Mouse (Mus musculus): ENCODE data around the gene Tmem63c. TPM values are rescaled to one million over a fixed set of nuclear protein-coding genes. Genes with fewer than 3 reads are reported as not detected.

The Tmem63c gene
- polyA plus RNA-seq (2014; fragmentation: Illumina TruSeq; extraction: RNeasy Lipid Tissue Mini Kit (QIAGEN cat#74804); ENCODE audit: low read depth, low replicate concordance), result 0.17 TPM

DNA sequence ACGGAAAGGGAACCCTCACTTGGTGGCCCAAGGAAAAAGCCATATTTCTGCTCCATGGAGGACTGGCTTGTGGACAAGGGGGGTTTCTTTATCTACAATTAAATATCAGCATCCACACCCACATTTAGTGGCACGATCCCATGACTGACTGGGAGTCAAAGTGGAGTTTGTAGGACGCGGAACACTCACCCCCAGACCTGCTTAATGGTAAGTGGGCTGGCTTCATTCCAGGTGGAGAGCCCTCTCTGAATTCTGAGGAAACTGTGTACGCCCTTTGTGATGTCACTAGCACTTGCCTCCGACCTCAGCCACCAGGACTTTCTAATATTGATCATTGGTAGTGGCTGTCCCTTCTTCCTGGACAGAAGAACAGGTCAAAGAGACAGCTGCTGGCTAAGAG, at the start of gene Tmem63c:
Tmem63c (plus strand) TSS at position 301 of the 400 bp plus-strand sequence.

DNA sequence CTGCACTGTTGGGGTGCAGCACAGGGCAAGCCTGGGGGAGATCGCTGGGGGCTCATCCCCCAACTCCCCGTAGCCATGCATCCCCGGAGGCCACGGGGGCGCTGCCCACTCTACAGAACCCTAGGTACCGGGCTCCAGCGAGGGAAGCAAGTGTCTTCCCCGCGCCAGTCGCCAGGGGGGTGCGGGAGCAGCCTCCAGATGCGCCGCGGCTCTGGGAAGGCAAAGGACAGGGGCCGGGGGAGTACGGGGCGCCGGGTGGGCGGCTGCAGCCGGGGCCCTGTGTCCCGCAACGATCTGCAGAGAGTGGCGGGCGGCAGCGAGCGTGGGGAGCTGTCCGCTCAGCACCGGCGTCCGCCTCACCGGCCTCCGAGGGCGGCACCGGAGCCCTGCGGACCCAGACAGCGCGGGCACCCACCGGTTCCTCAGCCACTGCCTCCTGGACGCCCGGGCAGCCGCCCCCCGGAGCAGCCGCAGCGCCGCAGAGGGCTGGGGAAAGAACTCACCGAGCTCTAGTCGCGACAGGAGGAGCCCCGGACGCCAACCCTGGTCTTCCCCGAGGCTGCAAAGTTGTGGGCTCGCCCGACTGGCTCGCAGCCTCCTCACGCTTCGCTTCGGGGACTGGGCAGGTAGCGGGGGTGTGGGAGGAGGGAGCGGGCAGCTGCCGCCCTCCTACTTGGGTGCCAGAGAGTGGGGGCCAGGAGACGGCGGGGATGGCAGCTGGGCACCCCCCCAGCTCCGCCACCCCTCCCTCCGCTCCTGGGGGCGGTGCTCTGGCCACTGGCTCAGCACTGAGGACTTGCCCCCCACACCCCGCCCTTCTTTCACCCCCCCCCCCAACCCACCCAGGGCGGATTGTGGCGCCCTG, 31.0 kb upstream of the Tmem63c start, which contains the start of gene Zdhhc22:
Zdhhc22 (minus strand) TSS at position 541 of the 865 bp plus-strand sequence.

DNA sequence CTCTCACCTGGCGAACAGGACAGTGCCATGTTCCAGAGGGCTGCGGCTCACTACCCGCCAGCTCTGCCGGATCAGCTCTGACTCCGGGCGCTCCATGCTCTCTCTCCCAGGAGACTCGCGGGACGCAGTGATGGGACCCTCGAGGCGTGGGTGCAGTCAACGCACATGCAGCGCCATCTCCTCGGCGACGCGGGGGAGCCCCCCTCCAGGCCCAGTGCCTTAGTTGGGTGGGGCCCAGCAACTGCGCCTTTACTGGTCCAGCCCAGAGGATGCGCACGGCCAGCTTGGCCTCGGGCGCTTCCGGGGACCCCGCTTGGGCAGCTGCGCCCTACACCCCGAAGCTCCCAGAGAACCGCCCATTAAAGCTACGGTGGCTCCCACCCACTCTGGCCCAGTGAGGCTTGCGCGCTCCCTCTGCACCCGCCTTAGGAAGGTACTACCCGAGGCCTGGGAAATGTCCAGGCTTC, 81.1 kb downstream of the Tmem63c start, which contains the start of gene Ngb:
Ngb (minus strand) TSS at position 375 of the 467 bp plus-strand sequence.

Other genes with a start within 250 kb of the Tmem63c start
- gene Irf2bpl, start 136.5 kb upstream of the Tmem63c start, polyA plus RNA-seq (2014; fragmentation: Illumina TruSeq; extraction: RNeasy Lipid Tissue Mini Kit (QIAGEN cat#74804); ENCODE audit: low read depth, low replicate concordance), result 35.5 TPM
- 17.6 TPM for gene Cipc, start 74.3 kb upstream of the Tmem63c start, polyA plus RNA-seq (2014; fragmentation: Illumina TruSeq; extraction: RNeasy Lipid Tissue Mini Kit (QIAGEN cat#74804); ENCODE audit: low read depth, low replicate concordance)
- gene Zdhhc22, start 30.9 kb upstream of the Tmem63c start, polyA plus RNA-seq (2014; fragmentation: Illumina TruSeq; extraction: RNeasy Lipid Tissue Mini Kit (QIAGEN cat#74804); ENCODE audit: low read depth, low replicate concordance), result 1.0 TPM
- gene Ngb, start 81.2 kb downstream of the Tmem63c start, polyA plus RNA-seq (2014; fragmentation: Illumina TruSeq; extraction: RNeasy Lipid Tissue Mini Kit (QIAGEN cat#74804); ENCODE audit: low read depth, low replicate concordance), result 0.47 TPM
- gene Gstz1, start 125.8 kb downstream of the Tmem63c start, polyA plus RNA-seq (2014; fragmentation: Illumina TruSeq; extraction: RNeasy Lipid Tissue Mini Kit (QIAGEN cat#74804); ENCODE audit: low read depth, low replicate concordance), result 116 TPM
- gene Pomt2, start 126.6 kb downstream of the Tmem63c start, polyA plus RNA-seq (2014; fragmentation: Illumina TruSeq; extraction: RNeasy Lipid Tissue Mini Kit (QIAGEN cat#74804); ENCODE audit: low read depth, low replicate concordance), result 10.5 TPM
- 2.5 TPM for gene Samd15, start 178.4 kb downstream of the Tmem63c start, polyA plus RNA-seq (2014; fragmentation: Illumina TruSeq; extraction: RNeasy Lipid Tissue Mini Kit (QIAGEN cat#74804); ENCODE audit: low read depth, low replicate concordance)
- 54.9 TPM for gene Tmed8, start 179.1 kb downstream of the Tmem63c start, polyA plus RNA-seq (2014; fragmentation: Illumina TruSeq; extraction: RNeasy Lipid Tissue Mini Kit (QIAGEN cat#74804); ENCODE audit: low read depth, low replicate concordance)
- gene Noxred1, start 217.4 kb downstream of the Tmem63c start, polyA plus RNA-seq (2014; fragmentation: Illumina TruSeq; extraction: RNeasy Lipid Tissue Mini Kit (QIAGEN cat#74804); ENCODE audit: low read depth, low replicate concordance), result 0.52 TPM
- gene Vipas39, start 244.9 kb downstream of the Tmem63c start, polyA plus RNA-seq (2014; fragmentation: Illumina TruSeq; extraction: RNeasy Lipid Tissue Mini Kit (QIAGEN cat#74804); ENCODE audit: low read depth, low replicate concordance), result 22.5 TPM
- gene Ahsa1, start 245.1 kb downstream of the Tmem63c start, polyA plus RNA-seq (2014; fragmentation: Illumina TruSeq; extraction: RNeasy Lipid Tissue Mini Kit (QIAGEN cat#74804); ENCODE audit: low read depth, low replicate concordance), result 198 TPM